In the genomic region with DNA sequence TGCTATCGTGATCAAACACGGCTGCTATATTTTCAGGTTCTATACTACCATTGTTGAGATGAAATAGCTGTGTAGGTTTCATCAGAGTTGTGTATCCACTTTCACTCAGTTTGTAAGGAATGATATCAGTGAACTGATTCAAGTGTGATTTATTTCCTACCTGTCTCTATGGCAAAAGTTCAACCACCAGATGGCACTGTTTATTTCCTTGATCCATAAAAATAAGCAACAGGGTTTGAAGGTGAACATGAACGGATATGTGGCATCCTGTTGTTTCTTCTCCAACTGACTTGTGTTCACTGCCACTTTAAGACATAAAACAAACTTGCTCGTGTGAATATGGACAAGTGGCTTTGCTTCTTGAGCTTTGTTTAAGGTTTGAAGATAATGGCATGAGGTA, we compare ENCODE assay signal across 7 mouse cellular contexts.
A peak's percentile ranks its signal among the peaks of the same experiment; 100 is the strongest.
DNase-seq lines count a peak whose midpoint lies in the region; ATAC-seq lines count a peak whose summit lies in the region.

No protein-coding gene starts in this region.

- WGBS in heart, embryonic 11.5 days (ENCODE audit: insufficient replicate concordance): 43% methylated on average over 4 of the region's 4 CpGs

- H3K4me3 ChIP-seq in heart, embryonic 11.5 days (ENCODE audit: low read depth, low read length): no peak overlapping the region

- H3K4me2 ChIP-seq in heart, embryonic 11.5 days: no peak overlapping the region

- H3K27ac ChIP-seq in heart, embryonic 11.5 days (ENCODE audit: low read depth, low read length): no peak overlapping the region

- DNase-seq in left cerebral cortex, adult 11 months (ENCODE audit: low spot score): peak; percentile 51
- no peak for DNase-seq in left cerebral cortex, adult 8-10 months (ENCODE audit: low spot score in 2 of 2)
- DNase-seq in Muller cell, postnatal 12 days (ENCODE audit: inconsistent ontology term): peak; percentile 60
- DNase-seq in c-Kit-positive CD71-positive TER-119-positive erythroid progenitor cells, embryonic 14.5 days (ENCODE audit: low spot score): peak; percentile 18
- DNase-seq in layer of hippocampus, adult 9-11 months: peak; percentile 4
- no peak for DNase-seq in urinary bladder, postnatal 4 days (ENCODE audit: low spot score in 2 of 2)

- no peak for ATAC-seq in heart, embryonic 11.5 days (replicated peaks; ENCODE audit: insufficient number of reproducible peaks, low FRiP score, low TSS enrichment)

- H3K9me3 ChIP-seq in heart, embryonic 11.5 days (replicated peaks; ENCODE audit: control insufficient read depth, low read length): no peaks in the 10 kb centered on the region

- H3K4me1 ChIP-seq in heart, embryonic 11.5 days (ENCODE audit: control insufficient read depth, insufficient read depth, low read length): no peaks in the 10 kb centered on the region

- no peaks in the 10 kb centered on the region for H3K36me3 ChIP-seq in heart, embryonic 11.5 days (ENCODE audit: control insufficient read depth, insufficient read depth, low read length)

- H3K9ac ChIP-seq in heart, embryonic 11.5 days (ENCODE audit: low read depth, low read length): no peak overlapping the region

- no peaks in the 10 kb centered on the region for H3K27me3 ChIP-seq in heart, embryonic 11.5 days (ENCODE audit: control insufficient read depth, insufficient read depth, low read length)

Comparison
In these comparisons a context has a peak if more than half of its experiments do, and no peak if none do; other contexts are left out.
1. DNase-seq: peak in left cerebral cortex, adult 11 months (single experiment), Muller cell, postnatal 12 days (single experiment), c-Kit-positive CD71-positive TER-119-positive erythroid progenitor cells, embryonic 14.5 days (single experiment) and layer of hippocampus, adult 9-11 months (single experiment); none in left cerebral cortex, adult 8-10 months (0 of 2) and urinary bladder, postnatal 4 days (0 of 2).